Mouse (Mus musculus): Measurements from ENCODE around the gene Nrxn2. TPM values are rescaled to one million over a fixed set of nuclear protein-coding genes. Genes with fewer than 3 reads are reported as not detected.

Gene Nrxn2
- polyA plus RNA-seq, 1 experiment from 2014 or later: 5.0 TPM

DNA sequence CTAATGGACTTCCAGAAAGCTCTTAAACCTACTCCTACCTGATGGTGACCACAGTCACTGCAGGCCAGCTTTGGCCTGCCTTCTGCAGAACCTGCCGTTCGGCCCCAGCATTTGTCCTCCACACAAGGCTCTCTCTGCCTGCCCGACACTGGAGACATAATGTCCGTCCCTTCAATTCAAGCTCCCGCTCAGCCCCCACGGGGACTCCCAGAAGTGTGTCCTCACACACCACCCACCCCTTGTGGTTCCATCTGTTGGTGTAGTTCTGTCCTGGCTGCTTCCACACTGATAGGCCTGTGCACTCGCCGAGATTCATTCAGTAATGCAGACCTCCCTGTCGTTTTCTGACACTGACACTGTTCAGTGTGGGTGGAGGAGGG is 2.7 kb downstream of the Nrxn2 start:
- Histone ChIP-seq H3K4me1 (ENCODE audit: control insufficient read depth, insufficient read depth, low read length) (peaks cover 5% of the 10 kb centered on the region; the same call in 1 of the 2 replicates), H3K4me3 (ENCODE audit: low read depth, low read length) (no peak overlapping the region), H3K36me3 (replicated peaks; ENCODE audit: control insufficient read depth, insufficient read depth, low read depth, low read length) (no peaks in the 10 kb centered on the region), H3K4me2 (ENCODE audit: low read depth, low read length) (no peak overlapping the region), H3K27me3 (ENCODE audit: control insufficient read depth, insufficient read depth, low read length) (peaks cover 34% of the 10 kb centered on the region), H3K9ac (replicated peaks; ENCODE audit: low read length) (no peak overlapping the region), H3K27ac (replicated peaks; ENCODE audit: low read depth, low read length) (no peak overlapping the region), H3K9me3 (replicated peaks; ENCODE audit: control insufficient read depth, low read length) (no peaks in the 10 kb centered on the region)
- DNase-seq (ENCODE audit: low spot score) (no peak), ATAC-seq (replicated peaks; ENCODE audit: insufficient number of reproducible peaks, low FRiP score, low TSS enrichment, low read depth) (no peak)
- WGBS: 77% methylated on average over 9 of the region's 9 CpGs

DNA sequence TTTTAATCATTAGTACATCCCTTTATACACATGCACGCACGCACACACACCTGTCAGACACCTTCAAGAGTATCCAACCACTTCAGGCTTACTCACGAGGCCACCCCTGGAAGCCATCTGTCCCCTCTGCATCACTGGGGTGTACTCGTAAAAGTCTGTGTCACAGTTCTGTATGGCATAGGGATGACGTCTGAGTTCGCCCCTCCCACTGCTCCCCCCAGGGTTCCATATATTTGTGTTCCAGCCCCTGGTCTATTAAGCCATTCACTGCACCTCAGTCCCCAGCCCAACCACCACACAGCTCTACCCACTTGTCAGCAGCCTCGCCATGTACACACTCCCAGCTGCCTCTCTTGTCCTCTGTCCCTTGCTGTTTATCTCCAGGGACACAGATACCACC is 3.5 kb downstream of the Nrxn2 start:
- Histone ChIP-seq H3K4me1 (ENCODE audit: control insufficient read depth, insufficient read depth, low read length) (0 out of 2 replicates have a peak, but pooled peaks cover 2% of the 10 kb centered on the region), H3K9me3 (replicated peaks; ENCODE audit: control insufficient read depth, low read length) (no peaks in the 10 kb centered on the region), H3K27me3 (ENCODE audit: control insufficient read depth, insufficient read depth, low read length) (peaks cover 38% of the 10 kb centered on the region), H3K4me3 (ENCODE audit: low read depth, low read length) (no peak overlapping the region), H3K9ac (replicated peaks; ENCODE audit: low read length) (no peak overlapping the region), H3K27ac (replicated peaks; ENCODE audit: low read depth, low read length) (no peak overlapping the region), H3K36me3 (replicated peaks; ENCODE audit: control insufficient read depth, insufficient read depth, low read depth, low read length) (no peaks in the 10 kb centered on the region), H3K4me2 (ENCODE audit: low read depth, low read length) (no peak overlapping the region)
- ATAC-seq (replicated peaks; ENCODE audit: insufficient number of reproducible peaks, low FRiP score, low TSS enrichment, low read depth) (no peak), DNase-seq (ENCODE audit: low spot score) (no peak)
- 77% methylated on average over 7 of the region's 7 CpGs for WGBS

DNA sequence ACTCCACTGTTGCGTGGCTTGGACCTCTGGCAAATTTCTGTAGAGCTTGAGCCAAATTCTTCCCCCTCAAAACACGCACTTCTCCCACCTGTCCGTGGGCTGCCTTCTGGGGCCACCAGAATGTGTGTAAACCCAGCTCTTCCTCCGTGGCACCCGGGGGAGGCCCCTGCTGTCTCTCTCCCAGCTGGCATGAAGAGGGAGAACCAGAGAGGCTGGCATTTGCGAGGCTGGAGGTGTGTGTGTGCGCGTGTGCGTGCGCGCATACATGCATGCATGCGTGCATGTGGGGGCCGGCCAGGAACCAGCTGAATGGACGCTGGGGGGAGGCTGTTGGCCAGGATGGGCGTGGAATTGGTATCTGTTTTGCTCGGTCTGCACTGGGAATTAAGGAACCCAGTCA is 4.7 kb downstream of the Nrxn2 start:
- H3K36me3 ChIP-seq (replicated peaks; ENCODE audit: control insufficient read depth, insufficient read depth, low read depth, low read length): no peaks in the 10 kb centered on the region
- no peak overlapping the region for H3K4me3 ChIP-seq (ENCODE audit: low read depth, low read length)
- 86% methylated on average over 16 of the region's 16 CpGs for WGBS
- no peaks in the 10 kb centered on the region for H3K9me3 ChIP-seq (replicated peaks; ENCODE audit: control insufficient read depth, low read length)
- peaks cover 50% of the 10 kb centered on the region for H3K27me3 ChIP-seq (ENCODE audit: control insufficient read depth, insufficient read depth, low read length)
- H3K27ac ChIP-seq (replicated peaks; ENCODE audit: low read depth, low read length): no peak overlapping the region
- H3K4me2 ChIP-seq (ENCODE audit: low read depth, low read length): no peak overlapping the region
- ATAC-seq (replicated peaks; ENCODE audit: insufficient number of reproducible peaks, low FRiP score, low TSS enrichment, low read depth) (no peak), DNase-seq (ENCODE audit: low spot score) (no peak)
- H3K4me1 ChIP-seq (ENCODE audit: control insufficient read depth, insufficient read depth, low read length): peaks cover 7% of the 10 kb centered on the region
- H3K9ac ChIP-seq (replicated peaks; ENCODE audit: low read length): no peak overlapping the region

DNA sequence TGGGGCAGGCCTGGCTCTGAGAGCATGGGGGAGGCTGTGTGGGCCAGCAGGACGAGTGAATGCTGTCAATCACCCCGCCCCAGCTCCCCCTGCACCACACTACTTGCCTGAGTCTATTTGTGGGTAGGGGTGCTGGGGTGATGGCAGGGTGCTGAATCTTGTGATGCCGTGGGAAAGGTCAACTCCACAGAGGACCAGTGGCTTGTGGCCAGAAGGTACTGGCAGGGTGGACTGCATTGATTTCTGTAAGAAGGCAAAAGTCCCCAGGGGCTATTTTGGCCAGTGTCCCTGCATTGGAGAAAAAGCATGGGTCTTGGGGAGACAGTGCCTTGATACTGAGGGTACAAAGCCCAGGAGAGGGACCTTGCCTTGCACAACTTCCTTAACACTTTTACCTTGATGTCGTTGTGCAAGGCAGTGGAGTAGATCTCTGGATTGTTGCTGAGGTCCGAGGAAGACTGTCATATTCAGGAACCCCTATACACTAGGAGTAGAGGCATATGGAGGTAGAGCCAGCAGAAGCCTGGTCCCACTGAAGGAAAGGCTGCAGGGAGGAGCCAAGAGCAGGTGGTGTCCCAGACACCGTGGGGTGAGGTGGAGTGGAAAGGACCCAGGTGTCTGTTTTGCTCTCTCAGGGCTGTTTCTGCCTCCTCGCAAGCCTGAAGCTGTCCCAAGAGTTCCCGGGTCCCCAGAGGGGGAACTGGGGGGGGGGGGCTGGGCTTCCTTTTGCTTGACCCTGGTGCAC is 5.8 kb downstream of the Nrxn2 start:
- Histone ChIP-seq H3K4me3 (ENCODE audit: low read depth, low read length) (no peak overlapping the region), H3K27me3 (ENCODE audit: control insufficient read depth, insufficient read depth, low read length) (peaks cover 54% of the 10 kb centered on the region), H3K4me1 (ENCODE audit: control insufficient read depth, insufficient read depth, low read length) (peaks cover 13% of the 10 kb centered on the region), H3K9me3 (replicated peaks; ENCODE audit: control insufficient read depth, low read length) (no peaks in the 10 kb centered on the region), H3K36me3 (replicated peaks; ENCODE audit: control insufficient read depth, insufficient read depth, low read depth, low read length) (no peaks in the 10 kb centered on the region), H3K27ac (replicated peaks; ENCODE audit: low read depth, low read length) (no peak overlapping the region), H3K4me2 (ENCODE audit: low read depth, low read length) (no peak overlapping the region), H3K9ac (replicated peaks; ENCODE audit: low read length) (no peak overlapping the region)
- ATAC-seq (replicated peaks; ENCODE audit: insufficient number of reproducible peaks, low FRiP score, low TSS enrichment, low read depth): no peak
- WGBS: 67% methylated on average over 8 of the region's 8 CpGs
- no peak for DNase-seq (ENCODE audit: low spot score)

DNA sequence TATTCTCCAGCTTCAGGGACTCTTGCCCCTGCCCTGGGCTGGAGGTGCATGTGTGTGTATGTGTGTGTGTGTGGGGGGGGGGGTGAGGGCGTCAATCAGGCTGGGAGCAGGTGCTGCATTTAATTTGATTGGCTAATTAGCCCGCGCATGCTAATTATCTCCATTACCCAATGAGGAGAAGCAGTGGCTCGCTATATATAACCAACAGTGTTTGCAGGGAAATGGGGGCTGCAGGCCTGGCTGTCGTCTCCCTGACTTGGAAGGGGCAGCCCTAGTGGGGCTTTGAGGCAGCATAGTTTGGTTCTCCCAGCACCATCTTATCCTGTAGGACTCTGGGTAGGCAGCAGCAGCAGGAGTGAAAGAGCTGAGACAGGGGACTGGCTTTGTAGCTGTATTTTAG is 7.1 kb downstream of the Nrxn2 start:
- no peak overlapping the region for H3K27ac ChIP-seq (replicated peaks; ENCODE audit: low read depth, low read length)
- H3K36me3 ChIP-seq (replicated peaks; ENCODE audit: control insufficient read depth, insufficient read depth, low read depth, low read length): no peaks in the 10 kb centered on the region
- no peak overlapping the region for H3K4me2 ChIP-seq (ENCODE audit: low read depth, low read length)
- peaks cover 13% of the 10 kb centered on the region for H3K4me1 ChIP-seq (ENCODE audit: control insufficient read depth, insufficient read depth, low read length)
- H3K4me3 ChIP-seq (ENCODE audit: low read depth, low read length): no peak overlapping the region
- H3K9ac ChIP-seq (replicated peaks; ENCODE audit: low read length): no peak overlapping the region
- peaks cover 54% of the 10 kb centered on the region for H3K27me3 ChIP-seq (ENCODE audit: control insufficient read depth, insufficient read depth, low read length)
- 47% methylated on average over 5 of the region's 5 CpGs for WGBS
- no peak for DNase-seq (ENCODE audit: low spot score)
- no peak for ATAC-seq (replicated peaks; ENCODE audit: insufficient number of reproducible peaks, low FRiP score, low TSS enrichment, low read depth)
- H3K9me3 ChIP-seq (replicated peaks; ENCODE audit: control insufficient read depth, low read length): no peaks in the 10 kb centered on the region

DNA sequence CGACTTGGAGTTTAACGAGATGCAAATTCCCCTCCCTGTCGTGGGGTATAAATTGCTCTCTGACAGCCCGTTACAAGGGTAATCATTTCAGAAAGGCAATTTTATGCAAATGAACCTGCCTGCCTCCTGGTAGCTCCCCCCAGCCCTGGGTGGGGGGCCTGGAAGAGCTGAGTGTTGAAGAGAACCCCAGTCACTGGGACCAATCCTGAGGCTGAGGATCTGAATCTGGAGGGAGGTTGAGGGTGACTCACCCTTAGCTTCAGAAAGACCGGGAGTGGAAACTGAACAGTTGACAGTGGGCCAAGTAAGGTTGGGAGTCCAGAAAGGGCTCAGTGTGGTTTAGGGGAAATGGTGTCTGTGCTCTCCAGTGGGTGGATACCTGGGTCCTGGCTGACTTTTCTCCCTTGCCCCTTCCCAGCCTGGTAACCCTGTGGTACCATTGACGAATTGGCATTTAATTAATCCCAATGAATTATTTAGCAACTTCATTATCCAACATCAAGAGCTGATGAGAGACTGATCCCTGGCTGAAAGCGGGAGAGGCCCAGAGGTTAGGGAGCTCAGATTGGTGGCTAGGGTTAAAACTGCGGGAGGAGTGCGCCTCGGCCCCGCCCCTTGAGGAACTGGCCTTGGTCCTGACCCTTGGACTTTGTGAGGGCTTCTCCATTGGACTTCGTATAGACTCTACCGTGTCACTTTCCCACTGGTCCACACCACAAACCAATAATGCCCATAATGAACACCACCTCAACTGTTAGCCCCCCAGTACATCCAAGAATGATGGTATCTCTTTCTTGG is 8.4 kb downstream of the Nrxn2 start:
- ATAC-seq (replicated peaks; ENCODE audit: insufficient number of reproducible peaks, low FRiP score, low TSS enrichment, low read depth) (no peak), DNase-seq (ENCODE audit: low spot score) (peak; percentile 81)
- Histone ChIP-seq H3K27ac (replicated peaks; ENCODE audit: low read depth, low read length) (no peak overlapping the region), H3K9ac (replicated peaks; ENCODE audit: low read length) (no peak overlapping the region), H3K4me2 (ENCODE audit: low read depth, low read length) (no peak overlapping the region), H3K27me3 (ENCODE audit: control insufficient read depth, insufficient read depth, low read length) (peaks cover 51% of the 10 kb centered on the region), H3K4me1 (ENCODE audit: control insufficient read depth, insufficient read depth, low read length) (peaks cover 13% of the 10 kb centered on the region), H3K36me3 (replicated peaks; ENCODE audit: control insufficient read depth, insufficient read depth, low read depth, low read length) (no peaks in the 10 kb centered on the region), H3K4me3 (ENCODE audit: low read depth, low read length) (no peak overlapping the region), H3K9me3 (replicated peaks; ENCODE audit: control insufficient read depth, low read length) (no peaks in the 10 kb centered on the region)
- WGBS: 23% methylated on average over 13 of the region's 13 CpGs

DNA sequence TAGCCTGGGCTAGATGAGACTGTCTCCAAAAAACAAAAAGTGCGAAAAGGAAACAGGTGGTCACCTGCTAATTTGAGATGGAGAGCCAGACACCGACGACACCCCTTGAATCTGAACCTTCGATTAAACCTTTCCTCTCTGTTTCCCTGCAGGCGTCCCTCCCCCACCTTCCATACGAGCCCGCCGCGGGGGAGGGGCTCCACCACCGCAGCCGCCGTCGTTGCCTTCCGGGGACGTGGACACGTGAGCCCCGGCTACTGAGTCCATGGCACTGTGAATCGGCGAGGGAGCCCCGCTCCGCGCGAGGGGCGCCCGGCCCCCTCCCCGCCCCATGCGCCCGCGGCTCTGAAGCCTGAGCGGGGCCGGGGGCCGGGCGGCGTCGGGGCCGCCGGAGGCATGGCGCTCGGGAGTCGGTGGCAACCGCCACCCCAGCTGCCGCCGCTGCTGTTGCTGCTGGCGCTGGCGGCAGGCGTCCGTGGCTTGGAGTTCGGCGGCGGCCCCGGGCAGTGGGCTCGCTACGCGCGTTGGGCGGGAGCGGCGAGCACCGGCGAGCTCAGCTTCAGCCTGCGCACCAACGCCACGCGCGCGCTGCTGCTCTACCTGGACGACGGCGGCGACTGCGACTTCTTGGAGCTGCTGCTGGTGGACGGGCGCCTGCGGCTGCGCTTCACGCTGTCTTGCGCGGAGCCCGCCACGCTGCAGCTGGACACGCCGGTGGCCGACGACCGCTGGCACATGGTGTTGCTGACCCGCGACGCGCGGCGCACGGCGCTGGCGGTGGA is 9.3 kb downstream of the Nrxn2 start:
- WGBS: under 1% methylated on average over 89 of the region's 94 CpGs
- peaks cover 13% of the 10 kb centered on the region for H3K4me1 ChIP-seq (ENCODE audit: control insufficient read depth, insufficient read depth, low read length)
- H3K9me3 ChIP-seq (replicated peaks; ENCODE audit: control insufficient read depth, low read length): no peaks in the 10 kb centered on the region
- no peaks in the 10 kb centered on the region for H3K36me3 ChIP-seq (replicated peaks; ENCODE audit: control insufficient read depth, insufficient read depth, low read depth, low read length)
- peak overlapping the region; percentile 67 for H3K4me2 ChIP-seq (ENCODE audit: low read depth, low read length)
- H3K9ac ChIP-seq (replicated peaks; ENCODE audit: low read length): no peak overlapping the region; the same call in 1 of the 2 replicates
- 0 out of 2 replicates have a peak, but pooled peaks have one; percentile 11 for ATAC-seq (replicated peaks; ENCODE audit: insufficient number of reproducible peaks, low FRiP score, low TSS enrichment, low read depth)
- H3K27me3 ChIP-seq (ENCODE audit: control insufficient read depth, insufficient read depth, low read length): peaks cover 51% of the 10 kb centered on the region
- H3K4me3 ChIP-seq (ENCODE audit: low read depth, low read length): peak overlapping the region; percentile 35
- H3K27ac ChIP-seq (replicated peaks; ENCODE audit: low read depth, low read length): no peak overlapping the region
- peak; percentile 61 for DNase-seq (ENCODE audit: low spot score)

Measured in embryonic facial prominence, embryonic 11.5 days (tissue).